In the genomic region with DNA sequence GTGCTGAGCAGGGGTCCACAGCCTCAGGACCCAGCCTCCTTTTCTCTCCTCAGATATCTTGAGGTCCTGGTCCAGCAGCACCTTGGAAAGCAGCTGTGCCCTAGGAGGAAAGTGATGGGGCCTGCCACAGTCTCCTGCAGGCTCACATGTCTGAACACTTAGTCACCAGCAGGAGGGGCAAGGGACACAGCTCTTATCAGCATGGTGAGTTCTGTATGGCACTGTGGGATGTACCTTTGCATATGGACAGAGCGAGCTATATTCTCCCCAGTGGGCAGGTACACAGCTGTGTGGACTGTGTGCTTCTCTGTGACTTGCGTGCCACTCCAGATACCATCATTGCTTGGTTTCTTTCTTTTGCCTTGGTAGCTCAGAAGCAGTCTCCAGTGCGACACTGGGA, we compare ENCODE assay signal across 12 mouse cellular contexts. TPM values are rescaled to one million over a fixed set of nuclear protein-coding genes. Genes with fewer than 3 reads are reported as not detected.
A peak's percentile ranks its signal among the peaks of the same experiment; 100 is the strongest.
DNase-seq lines count a peak whose midpoint lies in the region; ATAC-seq and TF ChIP-seq lines count a peak whose summit lies in the region.
"Had no signal": no experiment of that assay in that cellular context is flagged by ENCODE, and none has a peak within 500 bp of the region (broad histone marks: within the 10 kb centered on the region; RNA-seq: fewer than 3 reads in every experiment).

No protein-coding gene starts in this region.

- H3K4me1 ChIP-seq in cerebellum, adult 2 months (ENCODE audit: control insufficient read depth, insufficient read depth, low read length) = peaks cover 4% of the 10 kb centered on the region; the same call in 1 of the 2 replicates
- no peaks in the 10 kb centered on the region for H3K4me1 ChIP-seq in liver, adult 2 months (ENCODE audit: control insufficient read depth, insufficient read depth, low read length)

- DNase-seq in cerebellum, adult 2 months = no peak
- no peak for DNase-seq in cerebellum, postnatal 36 days
- DNase-seq in liver, adult 2 months (ENCODE audit: extremely low read depth, low read depth, low spot score) = no peak
- DNase-seq in liver (no peak), adipocyte (ENCODE audit: low spot score) (peak; percentile 60)
- no peak for DNase-seq in layer of hippocampus, adult 9-10 months (ENCODE audit: low spot score)
- no peak for DNase-seq in cerebellum, postnatal 4 days (ENCODE audit: low spot score in 2 of 2)
- DNase-seq: B cell, adult 2 months; cerebellum, adult 11-12 months; right cerebral cortex, postnatal 4 days had no signal

- H3K36me3 ChIP-seq in liver, adult 2 months (ENCODE audit: control insufficient read depth, insufficient read depth, low read length) = no peaks in the 10 kb centered on the region
- H3K36me3 ChIP-seq: heart, embryonic 10.5 days had no signal

- TF ChIP-seq CTCF in cerebellum, adult 2 months (IDR thresholded peaks at IDR 0.05; ENCODE audit: borderline replicate concordance, insufficient read depth, low read depth, low read length) = peak; percentile 17; the same call in 1 of the 2 replicates
- TF ChIP-seq CTCF in liver, adult 2 months (IDR thresholded peaks at IDR 0.05; ENCODE audit: low read depth, low read length) = peak; percentile 37; the same call in 1 of the 2 replicates

- H3K27ac ChIP-seq in cerebellum, adult 2 months (ENCODE audit: insufficient read depth, low read length) = no peak overlapping the region
- H3K27ac ChIP-seq in liver, adult 2 months (replicated peaks; ENCODE audit: insufficient read depth, low read depth, low read length) = no peak overlapping the region
- H3K27ac ChIP-seq: heart, embryonic 10.5 days had no signal

- TF ChIP-seq POLR2A in cerebellum, adult 2 months (IDR thresholded peaks at IDR 0.05; ENCODE audit: borderline replicate concordance, insufficient read depth, low read length) = no peak
- TF ChIP-seq POLR2A in liver, adult 2 months (IDR thresholded peaks at IDR 0.05; ENCODE audit: extremely low read depth, insufficient read depth, low read length) = no peak

- no peaks in the 10 kb centered on the region for H3K79me2 ChIP-seq in liver, adult 2 months (ENCODE audit: control insufficient read depth, insufficient read depth, low read length)

- no peaks in the 10 kb centered on the region for H3K27me3 ChIP-seq in cerebellum, adult 2 months (ENCODE audit: control insufficient read depth, insufficient read depth, low read length)
- H3K27me3 ChIP-seq in liver, adult 2 months (ENCODE audit: control insufficient read depth, insufficient read depth, low read length) = no peaks in the 10 kb centered on the region

- WGBS in cerebellum, adult 2 months = 95% methylated on average over 3 of the region's 3 CpGs
- 88% methylated on average over 3 of the region's 3 CpGs for WGBS in liver, adult 2 months

- no peak overlapping the region for H3K4me3 ChIP-seq in cerebellum, adult 2 months (replicated peaks; ENCODE audit: insufficient read depth, low read depth, low read length)
- no peak overlapping the region for H3K4me3 ChIP-seq in liver, adult 2 months (ENCODE audit: insufficient read depth, low read depth, low read length)
- H3K4me3 ChIP-seq: heart, embryonic 10.5 days had no signal

- no peak overlapping the region for H3K9ac ChIP-seq in liver, adult 2 months (ENCODE audit: low read depth, low read length)

- peak; percentile 52; the same call in 1 of the 2 replicates for ATAC-seq in megakaryocyte, adult 5-6 weeks (ENCODE audit: poor library complexity, severe bottlenecking)

RNA-seq across cellular contexts. Expression of a gene that starts 55.5 kb away (rescaled TPM):
- polyA plus RNA-seq in cerebellum, adult 2 months (2012; rRNA removed) = 0.52 and 0.74 TPM in 2 replicates
- 0.09 and 0.34 TPM in 2 replicates for total RNA-seq in liver, adult 2 months (2014; rRNA removed)
- 0.06 TPM in 1 of 2 replicates, not detected in the other for polyA plus RNA-seq in liver, adult 2 months (2012; rRNA removed)
- total RNA-seq in megakaryocyte, adult 5-6 weeks (2015) = 3.6 and 4.8 TPM in 2 replicates
- 2.9 TPM in 2 replicates for total RNA-seq in megakaryocyte, adult 5-6 weeks (2017)
